Mouse (Mus musculus): ENCODE results near the gene Prkag1. TPM values are rescaled to one million over a fixed set of nuclear protein-coding genes. Genes with fewer than 3 reads are reported as not detected.

Gene Prkag1
- polyA plus RNA-seq, 1 experiment from 2014 or later, result 85.3 TPM

Other genes with a start within 250 kb of the Prkag1 start
- 11.6 and 14.0 TPM in 2 replicates for gene Adcy6, start 221.4 kb downstream of the Prkag1 start, polyA plus RNA-seq (2016; fragmentation: Nextera tagmentation; extraction: Ambion mirVana)
- gene Cacnb3, start 200.7 kb downstream of the Prkag1 start, polyA plus RNA-seq (2016; fragmentation: Nextera tagmentation; extraction: Ambion mirVana), result 32.3 and 37.0 TPM in 2 replicates
- gene Ddx23, start 168.6 kb downstream of the Prkag1 start, polyA plus RNA-seq (2016; fragmentation: Nextera tagmentation; extraction: Ambion mirVana), result 31.2 and 32.1 TPM in 2 replicates
- 0.88 and 1.5 TPM in 2 replicates for gene Rnd1, start 154.1 kb downstream of the Prkag1 start, polyA plus RNA-seq (2016; fragmentation: Nextera tagmentation; extraction: Ambion mirVana)
- 0.60 and 0.80 TPM in 2 replicates for gene Ccdc65, start 123.3 kb downstream of the Prkag1 start, polyA plus RNA-seq (2016; fragmentation: Nextera tagmentation; extraction: Ambion mirVana)
- gene Fkbp11, start 103.3 kb downstream of the Prkag1 start, polyA plus RNA-seq (2016; fragmentation: Nextera tagmentation; extraction: Ambion mirVana), result 23.2 and 26.3 TPM in 2 replicates
- 41.6 and 43.1 TPM in 2 replicates for gene Arf3, start 68.3 kb downstream of the Prkag1 start, polyA plus RNA-seq (2016; fragmentation: Nextera tagmentation; extraction: Ambion mirVana)
- 0.34 and 0.40 TPM in 2 replicates for gene Wnt10b, start 53.4 kb downstream of the Prkag1 start, polyA plus RNA-seq (2016; fragmentation: Nextera tagmentation; extraction: Ambion mirVana)
- gene Wnt1, start 41.7 kb downstream of the Prkag1 start, polyA plus RNA-seq (2016; fragmentation: Nextera tagmentation; extraction: Ambion mirVana), result 1.0 and 1.5 TPM in 2 replicates
- gene Ddn, start 22.0 kb downstream of the Prkag1 start, polyA plus RNA-seq (2016; fragmentation: Nextera tagmentation; extraction: Ambion mirVana), result not detected in 2 replicates
- gene Kmt2d, start 39.7 kb upstream of the Prkag1 start, polyA plus RNA-seq (2016; fragmentation: Nextera tagmentation; extraction: Ambion mirVana), result 12.1 and 12.7 TPM in 2 replicates
- 29.2 and 29.5 TPM in 2 replicates for gene Rhebl1, start 63.0 kb upstream of the Prkag1 start, polyA plus RNA-seq (2016; fragmentation: Nextera tagmentation; extraction: Ambion mirVana)
- gene Dhh, start 67.0 kb upstream of the Prkag1 start, polyA plus RNA-seq (2016; fragmentation: Nextera tagmentation; extraction: Ambion mirVana), result 0.31 and 0.34 TPM in 2 replicates
- 23.4 and 26.9 TPM in 2 replicates for gene Lmbr1l, start 86.7 kb upstream of the Prkag1 start, polyA plus RNA-seq (2016; fragmentation: Nextera tagmentation; extraction: Ambion mirVana)
- 2,343 and 2,408 TPM in 2 replicates for gene Tuba1b, start 103.0 kb upstream of the Prkag1 start, polyA plus RNA-seq (2016; fragmentation: Nextera tagmentation; extraction: Ambion mirVana)
- not detected in 2 replicates for gene Gm49450, start 122.0 kb upstream of the Prkag1 start, polyA plus RNA-seq (2016; fragmentation: Nextera tagmentation; extraction: Ambion mirVana)
- gene Tuba1a, start 122.2 kb upstream of the Prkag1 start, polyA plus RNA-seq (2016; fragmentation: Nextera tagmentation; extraction: Ambion mirVana), result 2,739 and 2,840 TPM in 2 replicates
- gene Tuba1c, start 198.4 kb upstream of the Prkag1 start, polyA plus RNA-seq (2016; fragmentation: Nextera tagmentation; extraction: Ambion mirVana), result 141 and 144 TPM in 2 replicates
- 3.7 and 6.3 TPM in 2 replicates for gene Prph, start 223.7 kb upstream of the Prkag1 start, polyA plus RNA-seq (2016; fragmentation: Nextera tagmentation; extraction: Ambion mirVana)
- gene Troap, start 243.1 kb upstream of the Prkag1 start, polyA plus RNA-seq (2016; fragmentation: Nextera tagmentation; extraction: Ambion mirVana), result 49.8 and 53.1 TPM in 2 replicates

Measured in embryonic facial prominence, embryonic 10.5 days (tissue).